Mouse (Mus musculus) gastrocnemius, postnatal 36 days (tissue): ENCODE data around the gene Mycl. TPM values are rescaled to one million over a fixed set of nuclear protein-coding genes. Genes with fewer than 3 reads are reported as not detected.

Experiments
- DNase-seq, 2 experiments: peaks; one replicate each; pipeline ENCODE4 v3.0.0; 2022
- intact Hi-C: fragments of 180-260 bp; cut with DNase I; formaldehyde crosslinking; loops from one replicate; pipeline ENCODE4 v1.15.1; 2025
- long read RNA-seq, 2 experiments: library from polyadenylated mRNA; stranded (forward); transcript quantifications; one replicate each; pipeline ENCODE4 v2.0.0; 2021
- total RNA-seq, 2 experiments: library from RNA; stranded (reverse); gene quantifications; 2 replicates each; pipeline ENCODE4 v1.2.3; 2021

Gene Mycl
- total RNA-seq = under 1 TPM; 0.41 to 0.52 TPM
- long read RNA-seq, experiment 1, partial matches to known transcripts = 0 of 1 reads
- long read RNA-seq, experiment 1, other reads (novel, unspliced or antisense) = 1 of 1 reads
- long read RNA-seq, experiment 2 = 0 reads

- intact Hi-C loops = loop anchor here (1.0 kb wide), 1 partner anchor 88 kb away; no protein-coding TSS in a partner anchor
- DNase-seq = peak; percentile 70 to 77
Measured at GRCm38 (mm10) chr4:122995404-122996220, at the start of gene Mycl. Gene Mycl (plus strand): TSS chr4:122995652.

GRCm38 (mm10) chr4:122947223-122947622 lies 48.2 kb upstream of the Mycl start:
- no peak for DNase-seq
- intact Hi-C loops = loop anchor here (5.0 kb wide), 2 partner anchors 35 to 135 kb away; no protein-coding TSS in a partner anchor

GRCm38 (mm10) chr4:122949096-122949495 lies 46.4 kb upstream of the Mycl start:
- DNase-seq = no peak
- intact Hi-C loops = loop anchor here (5.0 kb wide), 2 partner anchors 33 to 133 kb away; no protein-coding TSS in a partner anchor

GRCm38 (mm10) chr4:122954680-122955411 lies 40.6 kb upstream of the Mycl start:
- DNase-seq = no peak
- intact Hi-C loops = no loop called here

- peak; percentile 48 to 59 for DNase-seq
- intact Hi-C loops = no loop called here
Measured at GRCm38 (mm10) chr4:122955412-122956136, 39.9 kb upstream of the Mycl start.

- intact Hi-C loops = no loop called here
- DNase-seq = no peak
Measured at GRCm38 (mm10) chr4:122956301-122956700, 39.2 kb upstream of the Mycl start.

- intact Hi-C loops = no loop called here
- DNase-seq = peak in 1 of 2 experiments; percentile 27
Measured at GRCm38 (mm10) chr4:122958491-122959031, 36.9 kb upstream of the Mycl start.

GRCm38 (mm10) chr4:122959816-122960215 lies 35.6 kb upstream of the Mycl start:
- intact Hi-C loops = no loop called here
- no peak for DNase-seq

GRCm38 (mm10) chr4:122960321-122961099 lies 34.9 kb upstream of the Mycl start:
- intact Hi-C loops = no loop called here
- no peak for DNase-seq

GRCm38 (mm10) chr4:122961100-122961567 lies 34.3 kb upstream of the Mycl start, which contains the start of gene Mfsd2a:
Gene Mfsd2a (minus strand): TSS chr4:122961188.
- intact Hi-C loops = no loop called here
- peak in 1 of 2 experiments; percentile 26 for DNase-seq

- intact Hi-C loops = no loop called here
- DNase-seq = no peak
Measured at GRCm38 (mm10) chr4:122961589-122961988, 33.9 kb upstream of the Mycl start.

- DNase-seq = no peak
- intact Hi-C loops = no loop called here
Measured at GRCm38 (mm10) chr4:122962751-122963150, 32.7 kb upstream of the Mycl start.

GRCm38 (mm10) chr4:122968106-122968505 lies 27.3 kb upstream of the Mycl start:
- intact Hi-C loops = no loop called here
- DNase-seq = no peak

- intact Hi-C loops = no loop called here
Measured at GRCm38 (mm10) chr4:122971191-122971590, 24.3 kb upstream of the Mycl start.

GRCm38 (mm10) chr4:122971646-122972045 lies 23.8 kb upstream of the Mycl start:
- intact Hi-C loops = no loop called here
- DNase-seq = no peak

More at GRCm38 (mm10) chr4:122971191-122971590, 24.3 kb upstream of the Mycl start:
- no peak for DNase-seq

- intact Hi-C loops = no loop called here
- DNase-seq = no peak
Measured at GRCm38 (mm10) chr4:122972056-122972455, 23.4 kb upstream of the Mycl start.

GRCm38 (mm10) chr4:122974976-122975520 lies 20.4 kb upstream of the Mycl start:
- intact Hi-C loops = no loop called here

GRCm38 (mm10) chr4:122976885-122977284 lies 18.6 kb upstream of the Mycl start:
- intact Hi-C loops = no loop called here
- no peak for DNase-seq

More at GRCm38 (mm10) chr4:122974976-122975520, 20.4 kb upstream of the Mycl start:
- no peak for DNase-seq

- no peak for DNase-seq
- intact Hi-C loops = no loop called here
Measured at GRCm38 (mm10) chr4:122978850-122979249, 16.6 kb upstream of the Mycl start.
